8 mouse cellular contexts compared by ENCODE assay signal in the genomic region with DNA sequence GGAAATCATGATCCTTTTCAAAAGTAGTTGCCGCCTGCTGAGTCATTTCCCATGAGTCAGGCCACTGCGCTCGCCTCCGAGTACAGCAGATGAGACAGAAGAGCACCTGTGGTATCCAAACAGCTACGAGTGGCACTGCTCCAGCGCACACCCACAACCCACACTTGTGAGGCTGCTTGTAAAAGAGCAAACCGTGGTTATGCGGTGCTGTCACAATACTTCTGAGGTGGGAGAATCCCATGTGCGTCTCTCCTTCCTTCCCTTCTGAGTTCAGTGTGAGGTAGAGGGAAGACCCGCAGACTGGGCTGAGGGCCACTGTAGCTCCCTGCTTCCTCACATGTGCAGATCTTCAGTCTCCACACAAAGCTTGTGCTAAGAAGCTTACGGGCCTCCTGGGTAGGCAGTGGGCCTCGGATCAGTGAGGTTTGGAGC. TPM values are rescaled to one million over a fixed set of nuclear protein-coding genes. Genes with fewer than 3 reads are reported as not detected.
A peak's percentile ranks its signal among the peaks of the same experiment; 100 is the strongest.
DNase-seq lines count a peak whose midpoint lies in the region; ATAC-seq lines count a peak whose summit lies in the region.

A gene (minus strand): TSS at position 360 of the 432 bp plus-strand sequence.

- 43% methylated on average over 12 of the region's 12 CpGs for WGBS in embryonic facial prominence, embryonic 13.5 days
- WGBS in embryonic facial prominence, embryonic 10.5 days, result 38% methylated on average over 12 of the region's 12 CpGs
- 75% methylated on average over 12 of the region's 12 CpGs for WGBS in kidney, embryonic 14.5 days

- H3K9ac ChIP-seq in embryonic facial prominence, embryonic 13.5 days, result no peak within 1 kb of the TSS
- H3K9ac ChIP-seq in kidney, embryonic 14.5 days (ENCODE audit: low read depth, low read length), result no peak within 1 kb of the TSS

- no peaks in the 10 kb centered on the region for H3K27me3 ChIP-seq in embryonic facial prominence, embryonic 13.5 days
- H3K27me3 ChIP-seq in embryonic facial prominence, embryonic 10.5 days (replicated peaks; ENCODE audit: low read depth, poor library complexity, severe bottlenecking), result no peaks in the 10 kb centered on the region; the same call in 1 of the 2 replicates
- H3K27me3 ChIP-seq in kidney, embryonic 14.5 days (ENCODE audit: control insufficient read depth, insufficient read depth, low read length), result no peaks in the 10 kb centered on the region

- no peak for ATAC-seq in embryonic facial prominence, embryonic 13.5 days (ENCODE audit: insufficient number of reproducible peaks, insufficient read depth, low FRiP score, low TSS enrichment, low read depth)
- ATAC-seq in kidney, embryonic 14.5 days (ENCODE audit: low FRiP score, low TSS enrichment), result no peak

- no peak within 1 kb of the TSS for H3K4me3 ChIP-seq in embryonic facial prominence, embryonic 13.5 days
- no peak within 1 kb of the TSS for H3K4me3 ChIP-seq in embryonic facial prominence, embryonic 10.5 days
- H3K4me3 ChIP-seq in kidney, embryonic 14.5 days (ENCODE audit: low read length), result no peak within 1 kb of the TSS

- H3K36me3 ChIP-seq in embryonic facial prominence, embryonic 13.5 days, result peaks cover 35% of the 10 kb centered on the region
- peaks cover 40% of the 10 kb centered on the region for H3K36me3 ChIP-seq in embryonic facial prominence, embryonic 10.5 days (replicated peaks)
- H3K36me3 ChIP-seq in kidney, embryonic 14.5 days (ENCODE audit: control insufficient read depth, insufficient read depth, low read length), result peaks cover 17% of the 10 kb centered on the region; the same call in 1 of the 2 replicates

- no peak within 1 kb of the TSS for H3K4me2 ChIP-seq in embryonic facial prominence, embryonic 13.5 days
- H3K4me2 ChIP-seq in kidney, embryonic 14.5 days (replicated peaks; ENCODE audit: low read depth, low read length), result no peak within 1 kb of the TSS

- DNase-seq in embryonic facial prominence, embryonic 10.5 days (ENCODE audit: low spot score), result no peak
- DNase-seq in cerebellum, adult 8-10 months, result peak; percentile 37
- DNase-seq in layer of hippocampus, postnatal 14 days (ENCODE audit: low spot score in 2 of 2), result peak; percentile 49 to 53
- DNase-seq in right cerebral cortex, postnatal 14 days, result peak; percentile 68
- no peak for DNase-seq in embryo, embryonic 10 days (ENCODE audit: low spot score)
- no peak for DNase-seq in embryo, embryonic 10.5 days (ENCODE audit: low spot score)

- H3K4me1 ChIP-seq in embryonic facial prominence, embryonic 13.5 days, result peaks cover 13% of the 10 kb centered on the region; the same call in 1 of the 2 replicates
- H3K4me1 ChIP-seq in embryonic facial prominence, embryonic 10.5 days, result peaks cover 3% of the 10 kb centered on the region; the same call in 1 of the 2 replicates
- no peaks in the 10 kb centered on the region for H3K4me1 ChIP-seq in kidney, embryonic 14.5 days (ENCODE audit: control insufficient read depth, insufficient read depth, low read length)

- H3K9me3 ChIP-seq in embryonic facial prominence, embryonic 13.5 days, result no peaks in the 10 kb centered on the region
- H3K9me3 ChIP-seq in embryonic facial prominence, embryonic 10.5 days, result no peaks in the 10 kb centered on the region
- no peaks in the 10 kb centered on the region for H3K9me3 ChIP-seq in kidney, embryonic 14.5 days (ENCODE audit: control insufficient read depth, low read length)

- peak within 1 kb of the TSS; percentile 64; the same call in 1 of the 2 replicates for H3K27ac ChIP-seq in embryonic facial prominence, embryonic 13.5 days
- H3K27ac ChIP-seq in embryonic facial prominence, embryonic 10.5 days (replicated peaks), result no peak within 1 kb of the TSS
- H3K27ac ChIP-seq in kidney, embryonic 14.5 days (ENCODE audit: low read depth, low read length), result no peak within 1 kb of the TSS

RNA-seq across cellular contexts. Expression of the gene that starts here (rescaled TPM):
- 0.38 and 0.48 TPM in 2 replicates for polyA plus RNA-seq in embryonic facial prominence, embryonic 13.5 days (2015; fragmentation: Nextera tagmentation; extraction: Ambion mirVana)
- polyA plus RNA-seq in embryonic facial prominence, embryonic 10.5 days (2016; fragmentation: Nextera tagmentation; extraction: Ambion mirVana), result 0.18 and 0.41 TPM in 2 replicates
- 1 to 10 TPM; 1.1 to 1.4 TPM for total RNA-seq in layer of hippocampus, postnatal 14 days (2021)
- polyA plus RNA-seq in kidney, embryonic 14.5 days (2014; fragmentation: Nextera tagmentation; extraction: Ambion mirVana), result 0.59 and 0.62 TPM in 2 replicates

Comparison
In these comparisons a context has a peak if more than half of its experiments do, and no peak if none do; other contexts are left out.
1. DNase-seq: peak in cerebellum, adult 8-10 months (single experiment), layer of hippocampus, postnatal 14 days (2 of 2) and right cerebral cortex, postnatal 14 days (single experiment); none in embryonic facial prominence, embryonic 10.5 days (single experiment), embryo, embryonic 10 days (single experiment) and embryo, embryonic 10.5 days (single experiment).